ENCODE assay signal across 8 mouse cellular contexts in the genomic region with DNA sequence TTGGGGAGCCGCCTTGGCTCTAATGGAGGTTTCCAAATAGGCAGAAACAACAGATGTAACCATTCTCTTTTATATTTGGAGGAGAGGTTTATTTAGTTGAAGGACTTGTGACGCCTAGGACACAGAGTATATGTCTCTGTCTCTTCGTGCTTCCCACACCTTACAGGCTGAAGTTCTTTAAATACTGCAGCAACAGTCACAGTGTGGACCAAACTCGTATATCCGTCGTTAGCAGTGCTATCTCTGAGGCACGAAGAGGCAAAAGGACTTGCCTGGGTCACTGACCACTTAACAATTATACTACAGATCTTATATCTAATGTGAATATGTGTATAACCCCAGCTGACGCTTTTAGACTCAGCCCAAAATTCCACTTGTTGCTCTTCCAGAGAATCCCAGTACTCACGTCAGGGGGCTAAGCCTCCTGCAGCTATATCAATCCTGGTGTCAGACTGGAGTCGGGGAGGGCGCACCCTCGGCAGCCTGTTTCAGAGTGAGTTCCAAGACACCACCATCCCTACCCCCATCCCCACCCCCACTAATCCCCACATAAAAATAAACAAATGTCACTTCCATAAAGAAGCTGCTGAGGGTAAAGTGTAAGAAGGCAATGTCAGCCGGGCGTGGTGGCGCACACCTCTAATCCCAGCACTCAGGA. TPM values are rescaled to one million over a fixed set of nuclear protein-coding genes. Genes with fewer than 3 reads are reported as not detected.
DNase-seq lines count a peak whose midpoint lies in the region; ATAC-seq and TF ChIP-seq lines count a peak whose summit lies in the region.

No protein-coding gene starts in this region.

- no peaks in the 10 kb centered on the region for H3K4me1 ChIP-seq in embryonic fibroblast, embryonic 13.5 days (ENCODE audit: control insufficient read depth, insufficient read depth, low read length)
- H3K4me1 ChIP-seq in kidney, postnatal 0 days (replicated peaks; ENCODE audit: insufficient read depth, low read length) = no peaks in the 10 kb centered on the region
- H3K4me1 ChIP-seq in neural tube, embryonic 14.5 days (ENCODE audit: control insufficient read depth, insufficient read depth, low read length) = peaks cover 3% of the 10 kb centered on the region; the same call in 1 of the 2 replicates

- H3K36me3 ChIP-seq in C2C12 (ENCODE audit: control insufficient read depth, insufficient read depth) = peaks cover 16% of the 10 kb centered on the region
- H3K36me3 ChIP-seq in kidney, postnatal 0 days (ENCODE audit: insufficient read depth, low read length) = no peaks in the 10 kb centered on the region
- H3K36me3 ChIP-seq in neural tube, embryonic 14.5 days (ENCODE audit: control insufficient read depth, insufficient read depth, low read length) = no peaks in the 10 kb centered on the region

- DNase-seq in frontal cortex, postnatal 14 days (ENCODE audit: low spot score in 2 of 2) = no peak
- DNase-seq in kidney, postnatal 0 days (ENCODE audit: low spot score) = peak; percentile 2
- no peak for DNase-seq in spleen, adult 18-20 months
- DNase-seq in right cerebral cortex, postnatal 36 days (ENCODE audit: low spot score in 2 of 2) = no peak

- peak overlapping the region; percentile 42 for H3ac ChIP-seq in C2C12 (ENCODE audit: control insufficient read depth, insufficient read length, low read depth)

- H3K79me2 ChIP-seq in C2C12 (ENCODE audit: control insufficient read depth, insufficient read depth) = peaks cover 17% of the 10 kb centered on the region

- H3K79me3 ChIP-seq in C2C12 (ENCODE audit: low read depth) = peaks cover 3% of the 10 kb centered on the region

- no peak; the same call in 1 of the 2 replicates for TF ChIP-seq POLR2A in embryonic fibroblast, embryonic 13.5 days (IDR thresholded peaks at IDR 0.05; ENCODE audit: low read depth, low read length)

- H3K4me3 ChIP-seq in C2C12 (ENCODE audit: insufficient read depth, poor library complexity, severe bottlenecking) = peak overlapping the region; percentile 57
- peak overlapping the region; percentile 41 for H3K4me3 ChIP-seq in embryonic fibroblast, embryonic 13.5 days (ENCODE audit: insufficient read depth, low read length)
- peak overlapping the region; percentile 67 for H3K4me3 ChIP-seq in kidney, postnatal 0 days (replicated peaks; ENCODE audit: low read depth, low read length)
- H3K4me3 ChIP-seq in neural tube, embryonic 14.5 days (ENCODE audit: low read depth, low read length) = peak overlapping the region; percentile 77

- TF ChIP-seq CTCF in C2C12 (IDR thresholded peaks at IDR 0.05; ENCODE audit: control insufficient read depth, insufficient read depth, insufficient read length) = no peak
- no peak for TF ChIP-seq CTCF in embryonic fibroblast, embryonic 13.5 days (IDR thresholded peaks at IDR 0.05; ENCODE audit: borderline replicate concordance, insufficient read depth, low read length)
- no peak for TF ChIP-seq CTCF in kidney, postnatal 0 days (IDR thresholded peaks at IDR 0.05; ENCODE audit: low read depth)

- no peaks in the 10 kb centered on the region for H3K9me3 ChIP-seq in kidney, postnatal 0 days (replicated peaks; ENCODE audit: low read length)
- H3K9me3 ChIP-seq in neural tube, embryonic 14.5 days (ENCODE audit: control insufficient read depth, low read length) = no peaks in the 10 kb centered on the region

- 32% methylated on average over 15 of the region's 15 CpGs for WGBS in kidney, postnatal 0 days
- WGBS in neural tube, embryonic 14.5 days = 34% methylated on average over 15 of the region's 15 CpGs

- peak overlapping the region; percentile 76 for H3K9ac ChIP-seq in kidney, postnatal 0 days (ENCODE audit: low read depth, low read length)
- H3K9ac ChIP-seq in neural tube, embryonic 14.5 days (replicated peaks; ENCODE audit: low read depth, low read length) = peak overlapping the region; percentile 59; the same call in 1 of the 2 replicates

- H3K27me3 ChIP-seq in C2C12 (ENCODE audit: control insufficient read depth, insufficient read depth, insufficient read length) = no peaks in the 10 kb centered on the region
- no peaks in the 10 kb centered on the region for H3K27me3 ChIP-seq in kidney, postnatal 0 days (ENCODE audit: insufficient read depth, low read length)
- H3K27me3 ChIP-seq in neural tube, embryonic 14.5 days (ENCODE audit: control insufficient read depth, insufficient read depth, low read length) = no peaks in the 10 kb centered on the region

- H3K27ac ChIP-seq in embryonic fibroblast, embryonic 13.5 days (ENCODE audit: insufficient read depth, low read length) = peak overlapping the region; percentile 51
- peak overlapping the region; percentile 6; the same call in 1 of the 2 replicates for H3K27ac ChIP-seq in kidney, postnatal 0 days
- H3K27ac ChIP-seq in neural tube, embryonic 14.5 days (ENCODE audit: low read depth, low read length) = peak overlapping the region; percentile 68

- ATAC-seq in frontal cortex, adult (ENCODE audit: low TSS enrichment) = peak; percentile 81
- ATAC-seq in kidney, postnatal 0 days (replicated peaks; ENCODE audit: low FRiP score, low read depth) = peak; percentile 60
- ATAC-seq in neural tube, embryonic 14.5 days (ENCODE audit: low read depth) = peak; percentile 77

- H3K4me2 ChIP-seq in kidney, postnatal 0 days (ENCODE audit: low read length) = peak overlapping the region; percentile 62
- peak overlapping the region; percentile 68 for H3K4me2 ChIP-seq in neural tube, embryonic 14.5 days (ENCODE audit: low read depth, low read length)

TF ChIP-seq in C2C12, 6 proteins besides CTCF, POLR2A, EP300 and RAD21:
- no peak for TF ChIP-seq MYOG (IDR thresholded peaks at IDR 0.05; ENCODE audit: control insufficient read depth, extremely low read depth, insufficient read length)
- TF ChIP-seq USF1 (IDR thresholded peaks at IDR 0.05; ENCODE audit: low read depth) = no peak

RNA-seq across cellular contexts. Expression of gene Ccdc66, which starts 0.5 kb away (rescaled TPM):
- 2.2 TPM for polyA plus RNA-seq in C2C12 (2012; fragmentation: generic; extraction: Trizol)
- polyA plus RNA-seq in embryonic fibroblast, embryonic 13.5 days (2011; ENCODE audit: insufficient read length, low read depth, missing spikeins) = 16.2 and 18.6 TPM in 2 replicates
- polyA plus RNA-seq in kidney, postnatal 0 days (2015; fragmentation: Nextera tagmentation; extraction: Ambion mirVana) = 8.5 and 9.0 TPM in 2 replicates
- 13.1 and 13.9 TPM in 2 replicates for polyA plus RNA-seq in neural tube, embryonic 14.5 days (2014; fragmentation: Nextera tagmentation; extraction: Ambion mirVana)

Comparison
In these comparisons a context has a peak if more than half of its experiments do, and no peak if none do; other contexts are left out.
1. H3K27ac ChIP-seq: peak in every context shown above with its lines; median percentile 68 in neural tube, embryonic 14.5 days; 51 in embryonic fibroblast, embryonic 13.5 days; 6 in kidney, postnatal 0 days.